Mouse (Mus musculus) C3H10T1/2 (cell line): ENCODE measurements around the gene Htr1d. TPM values are rescaled to one million over a fixed set of nuclear protein-coding genes. Genes with fewer than 3 reads are reported as not detected.

Experiments
- polyA plus RNA-seq, 2 experiments: library from polyadenylated mRNA; unstranded; fragments of >200 nt; fragmentation: generic; extraction: Trizol; gene quantifications; one replicate each; pipeline ENCODE4 v1.2.1; 2012; ENCODE audit warnings: missing spikeins in 2 of 2

Htr1d gene
- polyA plus RNA-seq: not detected

GRCm38 (mm10) chr4:136423224-136423623, at the start of gene Htr1d:
Gene Htr1d (plus strand): TSS chr4:136423524.

GRCm38 (mm10) chr4:136462086-136462838, 38.9 kb downstream of the Htr1d start, which contains the start of gene 6030445D17Rik:
Gene 6030445D17Rik (plus strand): TSS chr4:136462250.

GRCm38 (mm10) chr4:136469371-136469903, 46.1 kb downstream of the Htr1d start, which contains the start of gene Luzp1:
Gene Luzp1 (plus strand): TSS chr4:136469761.

Other genes starting within 250 kb of the Htr1d start
- 10 to 100 TPM in 1 of 2 experiments, 1 to 10 TPM in 1; 1.4 to 11.2 TPM for gene Asap3, start 217.2 kb upstream of the Htr1d start, polyA plus RNA-seq
- 1 to 10 TPM; 3.8 to 9.2 TPM for gene Tcea3, start 175.8 kb upstream of the Htr1d start, polyA plus RNA-seq
- 10 to 100 TPM in 1 of 2 experiments, under 1 TPM in 1; 0.80 to 10.6 TPM for gene Zfp46, start 138.8 kb upstream of the Htr1d start, polyA plus RNA-seq
- gene Hnrnpr, start 112.6 kb upstream of the Htr1d start, polyA plus RNA-seq: 10 to 100 TPM in 1 of 2 experiments, 1 to 10 TPM in 1; 4.4 to 25.2 TPM
- 1 to 10 TPM in 1 of 2 experiments, under 1 TPM in 1; 0.39 to 1.4 TPM for gene 6030445D17Rik, start 38.7 kb downstream of the Htr1d start, polyA plus RNA-seq
- 1 to 10 TPM in 1 of 2 experiments, under 1 TPM in 1; 0.69 to 6.1 TPM for gene Luzp1, start 46.2 kb downstream of the Htr1d start, polyA plus RNA-seq
- gene Kdm1a, start 179.2 kb downstream of the Htr1d start, polyA plus RNA-seq: 10 to 100 TPM in 1 of 2 experiments, 1 to 10 TPM in 1; 6.3 to 43.2 TPM
- not detected for gene Tex46, start 186.9 kb downstream of the Htr1d start, polyA plus RNA-seq
- gene Lactbl1, start 199.1 kb downstream of the Htr1d start, polyA plus RNA-seq: not detected